Mouse (Mus musculus): ENCODE data around the gene Pdk2. TPM values are rescaled to one million over a fixed set of nuclear protein-coding genes. Genes with fewer than 3 reads are reported as not detected.

Pdk2 gene
- polyA plus RNA-seq, 1 experiment from 2014 or later, result 21.8 TPM

- peaks cover 12% of the 10 kb centered on the region for H3K4me1 ChIP-seq (ENCODE audit: control insufficient read depth, insufficient read depth, low read length)
- WGBS, result 41% methylated on average over 1 of the region's 1 CpGs
Observed at GRCm38 (mm10) chr11:94985140-94985539, 56.0 kb downstream of the Pdk2 start.

GRCm38 (mm10) chr11:94979462-94980179 is 61.5 kb downstream of the Pdk2 start:
- Histone ChIP-seq H3K27me3 (ENCODE audit: control insufficient read depth, insufficient read depth, low read length) (no peaks in the 10 kb centered on the region), H3K27ac (ENCODE audit: low read depth, low read length) (peak overlapping the region; percentile 46; the same call in 1 of the 2 replicates), H3K4me2 (ENCODE audit: low read depth, low read length) (peak overlapping the region; percentile 43), H3K36me3 (ENCODE audit: control insufficient read depth, insufficient read depth, low read length) (no peaks in the 10 kb centered on the region), H3K4me1 (ENCODE audit: control insufficient read depth, insufficient read depth, low read length) (0 out of 2 replicates have a peak, but pooled peaks cover 6% of the 10 kb centered on the region), H3K9me3 (ENCODE audit: control insufficient read depth, low read length) (no peaks in the 10 kb centered on the region), H3K9ac (replicated peaks; ENCODE audit: low read depth, low read length) (0 out of 2 replicates have a peak overlapping the region, but pooled peaks have one; percentile 26), H3K4me3 (ENCODE audit: low read depth, low read length) (peak overlapping the region; percentile 8)
- ATAC-seq (ENCODE audit: low read depth), result peak; percentile 3; the same call in 1 of the 2 replicates
- 76% methylated on average over 11 of the region's 11 CpGs for WGBS

More at GRCm38 (mm10) chr11:94985140-94985539, 56.0 kb downstream of the Pdk2 start:
- Histone ChIP-seq H3K4me2 (ENCODE audit: low read depth, low read length) (no peak overlapping the region), H3K27ac (ENCODE audit: low read depth, low read length) (no peak overlapping the region), H3K9ac (replicated peaks; ENCODE audit: low read depth, low read length) (no peak overlapping the region), H3K9me3 (ENCODE audit: control insufficient read depth, low read length) (no peaks in the 10 kb centered on the region), H3K4me3 (ENCODE audit: low read depth, low read length) (no peak overlapping the region), H3K27me3 (ENCODE audit: control insufficient read depth, insufficient read depth, low read length) (no peaks in the 10 kb centered on the region), H3K36me3 (ENCODE audit: control insufficient read depth, insufficient read depth, low read length) (no peaks in the 10 kb centered on the region)
- no peak for ATAC-seq (ENCODE audit: low read depth)

GRCm38 (mm10) chr11:94978947-94979346 is 62.2 kb downstream of the Pdk2 start:
- peak overlapping the region; percentile 43 for H3K4me2 ChIP-seq (ENCODE audit: low read depth, low read length)
- H3K9me3 ChIP-seq (ENCODE audit: control insufficient read depth, low read length), result no peaks in the 10 kb centered on the region
- ATAC-seq (ENCODE audit: low read depth), result peak; percentile 95
- no peaks in the 10 kb centered on the region for H3K36me3 ChIP-seq (ENCODE audit: control insufficient read depth, insufficient read depth, low read length)
- H3K4me3 ChIP-seq (ENCODE audit: low read depth, low read length), result peak overlapping the region; percentile 8
- under 1% methylated on average over 20 of the region's 20 CpGs for WGBS
- peak overlapping the region; percentile 91 for H3K27ac ChIP-seq (ENCODE audit: low read depth, low read length)
- peak overlapping the region; percentile 43; the same call in 1 of the 2 replicates for H3K9ac ChIP-seq (replicated peaks; ENCODE audit: low read depth, low read length)
- H3K4me1 ChIP-seq (ENCODE audit: control insufficient read depth, insufficient read depth, low read length), result 0 out of 2 replicates have a peak, but pooled peaks cover 6% of the 10 kb centered on the region
- no peaks in the 10 kb centered on the region for H3K27me3 ChIP-seq (ENCODE audit: control insufficient read depth, insufficient read depth, low read length)

GRCm38 (mm10) chr11:94978178-94978915 is 62.8 kb downstream of the Pdk2 start:
- Histone ChIP-seq H3K36me3 (ENCODE audit: control insufficient read depth, insufficient read depth, low read length) (no peaks in the 10 kb centered on the region), H3K9me3 (ENCODE audit: control insufficient read depth, low read length) (no peaks in the 10 kb centered on the region), H3K4me2 (ENCODE audit: low read depth, low read length) (peak overlapping the region; percentile 43), H3K4me3 (ENCODE audit: low read depth, low read length) (no peak overlapping the region), H3K27me3 (ENCODE audit: control insufficient read depth, insufficient read depth, low read length) (no peaks in the 10 kb centered on the region), H3K4me1 (ENCODE audit: control insufficient read depth, insufficient read depth, low read length) (0 out of 2 replicates have a peak, but pooled peaks cover 6% of the 10 kb centered on the region), H3K27ac (ENCODE audit: low read depth, low read length) (peak overlapping the region; percentile 91), H3K9ac (replicated peaks; ENCODE audit: low read depth, low read length) (peak overlapping the region; percentile 43)
- WGBS, result 31% methylated on average over 9 of the region's 9 CpGs
- ATAC-seq (ENCODE audit: low read depth), result peak; percentile 71

Other genes with a start within 250 kb of the Pdk2 start
- 7.4 and 239 TPM in 2 replicates for gene Col1a1, start 105.1 kb downstream of the Pdk2 start, polyA plus RNA-seq (2014; fragmentation: Nextera tagmentation; extraction: Ambion mirVana)
- not detected in 2 replicates for gene Hils1, start 73.8 kb downstream of the Pdk2 start, polyA plus RNA-seq (2014; fragmentation: Nextera tagmentation; extraction: Ambion mirVana)
- gene Sgca, start 65.0 kb downstream of the Pdk2 start, polyA plus RNA-seq (2014; fragmentation: Nextera tagmentation; extraction: Ambion mirVana), result not detected in 2 replicates
- 27.7 and 29.8 TPM in 2 replicates for gene Ppp1r9b, start 50.3 kb downstream of the Pdk2 start, polyA plus RNA-seq (2014; fragmentation: Nextera tagmentation; extraction: Ambion mirVana)
- gene Samd14, start 31.5 kb downstream of the Pdk2 start, polyA plus RNA-seq (2014; fragmentation: Nextera tagmentation; extraction: Ambion mirVana), result 131 and 144 TPM in 2 replicates
- gene Itga3, start 35.4 kb upstream of the Pdk2 start, polyA plus RNA-seq (2014; fragmentation: Nextera tagmentation; extraction: Ambion mirVana), result 13.8 and 13.9 TPM in 2 replicates
- 0.23 TPM in 1 of 2 replicates, not detected in the other for gene Dlx3, start 78.8 kb upstream of the Pdk2 start, polyA plus RNA-seq (2014; fragmentation: Nextera tagmentation; extraction: Ambion mirVana)
- gene Dlx4, start 104.9 kb upstream of the Pdk2 start, polyA plus RNA-seq (2014; fragmentation: Nextera tagmentation; extraction: Ambion mirVana), result not detected in 2 replicates
- gene Tac4, start 220.2 kb upstream of the Pdk2 start, polyA plus RNA-seq (2014; fragmentation: Nextera tagmentation; extraction: Ambion mirVana), result 0.21 and 0.22 TPM in 2 replicates